Mouse (Mus musculus) spleen, embryonic (tissue): ENCODE measurements around the gene Ngef.

Experiments used
- CTCF ChIA-PET: fragments of 350-600 bp; sonication (Branson Sonifier 250); formaldehyde crosslinking; loops from one replicate; lab custom pipeline; 2022; lab: Charles Lee

The Ngef gene

GRCm38 (mm10) chr1:87573800-87574215 lies at the start of gene Ngef:
TSS of gene Ngef (minus strand) at chr1:87573870.
- CTCF ChIA-PET = no interaction called here

GRCm38 (mm10) chr1:87621858-87622279 lies 48.2 kb upstream of the Ngef start:
- CTCF ChIA-PET = interaction anchor here (0.6 to 2.5 kb wide), 3 partner anchors 13 to 51 kb away, joined by 3 to 11 read pairs (median 7); no protein-coding TSS in a partner anchor

- CTCF ChIA-PET = interaction anchor here (0.6 to 2.5 kb wide), 3 partner anchors 14 to 50 kb away, joined by 3 to 11 read pairs (median 7); no protein-coding TSS in a partner anchor
Observed at GRCm38 (mm10) chr1:87621146-87621857, 47.6 kb upstream of the Ngef start.

GRCm38 (mm10) chr1:87620693-87621092 lies 47.0 kb upstream of the Ngef start:
- CTCF ChIA-PET = interaction anchor here (1.1 to 2.5 kb wide), 2 partner anchors 14 to 34 kb away, joined by 7 to 11 read pairs; no protein-coding TSS in a partner anchor

- CTCF ChIA-PET = interaction anchor here (1.1 to 2.5 kb wide), 2 partner anchors 15 to 18 kb away, joined by 3 to 11 read pairs; no protein-coding TSS in a partner anchor
Observed at GRCm38 (mm10) chr1:87620211-87620668, 46.6 kb upstream of the Ngef start, which contains the start of gene Inpp5d. TSS of gene Inpp5d (plus strand) at chr1:87620312.

- CTCF ChIA-PET = no interaction called here
Observed at GRCm38 (mm10) chr1:87614576-87615295, 41.1 kb upstream of the Ngef start.

- CTCF ChIA-PET = no interaction called here
Observed at GRCm38 (mm10) chr1:87608416-87609046, 34.9 kb upstream of the Ngef start.

GRCm38 (mm10) chr1:87607385-87608091 lies 33.9 kb upstream of the Ngef start:
- CTCF ChIA-PET = interaction anchor here (0.7 to 1.1 kb wide), 2 partner anchors 12 to 130 kb away, joined by 3 to 5 read pairs; no protein-coding TSS in a partner anchor

GRCm38 (mm10) chr1:87605296-87605695 lies 31.6 kb upstream of the Ngef start:
- CTCF ChIA-PET = interaction anchor here (0.7 to 0.9 kb wide), 2 partner anchors 10 to 25 kb away, joined by 3 read pairs; no protein-coding TSS in a partner anchor

- CTCF ChIA-PET = interaction anchor here (1.0 kb wide), 1 partner anchor 8 kb away, joined by 3 read pairs; no protein-coding TSS in a partner anchor
Observed at GRCm38 (mm10) chr1:87603389-87603788, 29.7 kb upstream of the Ngef start.

GRCm38 (mm10) chr1:87601801-87602200 lies 28.1 kb upstream of the Ngef start:
- CTCF ChIA-PET = no interaction called here

- CTCF ChIA-PET = no interaction called here
Observed at GRCm38 (mm10) chr1:87600533-87600932, 26.9 kb upstream of the Ngef start.

- CTCF ChIA-PET = interaction anchor here (1.0 kb wide), 1 partner anchor 11 kb away, joined by 3 read pairs; no protein-coding TSS in a partner anchor
Observed at GRCm38 (mm10) chr1:87594671-87595070, 21.0 kb upstream of the Ngef start.

GRCm38 (mm10) chr1:87594261-87594660 lies 20.6 kb upstream of the Ngef start:
- CTCF ChIA-PET = no interaction called here

- CTCF ChIA-PET = no interaction called here
Observed at GRCm38 (mm10) chr1:87589980-87590379, 16.3 kb upstream of the Ngef start.

- CTCF ChIA-PET = no interaction called here
Observed at GRCm38 (mm10) chr1:87589162-87589561, 15.5 kb upstream of the Ngef start.

GRCm38 (mm10) chr1:87580824-87581223 lies 7.2 kb upstream of the Ngef start:
- CTCF ChIA-PET = interaction anchor here (1.0 kb wide), 1 partner anchor 105 kb away, joined by 3 read pairs; no protein-coding TSS in a partner anchor

GRCm38 (mm10) chr1:87578965-87579364 lies 5.3 kb upstream of the Ngef start:
- CTCF ChIA-PET = no interaction called here

GRCm38 (mm10) chr1:87574785-87575184 lies 1.1 kb upstream of the Ngef start:
- CTCF ChIA-PET = no interaction called here

- CTCF ChIA-PET = no interaction called here
Observed at GRCm38 (mm10) chr1:87574353-87574752, 683 bp upstream of the Ngef start.

- CTCF ChIA-PET = no interaction called here
Observed at GRCm38 (mm10) chr1:87573261-87573660, 409 bp downstream of the Ngef start.
